Mouse (Mus musculus): ENCODE data around the gene Olfr1054. TPM values are rescaled to one million over a fixed set of nuclear protein-coding genes. Genes with fewer than 3 reads are reported as not detected.
"Not testable (repeated sequence)": the region's sequence is repeated elsewhere in the genome, so short reads cannot be mapped to it uniquely, and the experiment has no call there.

Olfr1054 gene
- polyA plus RNA-seq (2015; fragmentation: Nextera tagmentation; extraction: Ambion mirVana), result not detected in 2 replicates

GRCm38 (mm10) chr2:86335333-86335732, at the start of gene Olfr1054:
Gene Olfr1054, minus strand, starts transcription at chr2:86335433.
- WGBS, result 91% methylated on average over 3 of the region's 3 CpGs
- Histone ChIP-seq H3K36me3 (ENCODE audit: control insufficient read depth, insufficient read depth) (no peaks in the 10 kb centered on the region), H3K9ac (replicated peaks; ENCODE audit: low read depth, low read length) (no peak within 1 kb of the TSS)

GRCm38 (mm10) chr2:86378293-86378692, 43.1 kb upstream of the Olfr1054 start, which contains the start of gene Olfr1057:
Gene Olfr1057, minus strand, starts transcription at chr2:86378393.
- Histone ChIP-seq H3K27me3 (replicated peaks; ENCODE audit: control insufficient read depth, insufficient read depth, low read length) (no peaks in the 10 kb centered on the region), H3K4me3 (replicated peaks; ENCODE audit: low read length) (no peak within 1 kb of the TSS), H3K9ac (replicated peaks; ENCODE audit: low read depth, low read length) (no peak within 1 kb of the TSS), H3K27ac (ENCODE audit: low read length) (no peak within 1 kb of the TSS), H3K9me3 (ENCODE audit: control insufficient read depth, low read length) (no peaks in the 10 kb centered on the region), H3K36me3 (ENCODE audit: control insufficient read depth, insufficient read depth) (no peaks in the 10 kb centered on the region), H3K4me1 (replicated peaks; ENCODE audit: control insufficient read depth, insufficient read depth, low read length) (no peaks in the 10 kb centered on the region), H3K4me2 (ENCODE audit: low read length) (no peak within 1 kb of the TSS)
- ATAC-seq, result no peak

More at GRCm38 (mm10) chr2:86335333-86335732, at the start of gene Olfr1054:
- no peaks in the 10 kb centered on the region for H3K9me3 ChIP-seq (ENCODE audit: control insufficient read depth, low read length)
- H3K4me1 ChIP-seq (replicated peaks; ENCODE audit: control insufficient read depth, insufficient read depth, low read length), result no peaks in the 10 kb centered on the region
- H3K4me3 ChIP-seq (replicated peaks; ENCODE audit: low read length), result no peak within 1 kb of the TSS
- H3K27ac ChIP-seq (ENCODE audit: low read length), result no peak within 1 kb of the TSS
- no peaks in the 10 kb centered on the region for H3K27me3 ChIP-seq (replicated peaks; ENCODE audit: control insufficient read depth, insufficient read depth, low read length)
- ATAC-seq, result no peak
- H3K4me2 ChIP-seq (ENCODE audit: low read length), result no peak within 1 kb of the TSS

GRCm38 (mm10) chr2:86366342-86366741, 31.1 kb upstream of the Olfr1054 start:
- not testable (repeated sequence) for H3K9me3 ChIP-seq (ENCODE audit: control insufficient read depth, low read length); H3K4me1 ChIP-seq (replicated peaks; ENCODE audit: control insufficient read depth, insufficient read depth, low read length); H3K27ac ChIP-seq (ENCODE audit: low read length); H3K36me3 ChIP-seq (ENCODE audit: control insufficient read depth, insufficient read depth); H3K9ac ChIP-seq (replicated peaks; ENCODE audit: low read depth, low read length); H3K4me3 ChIP-seq (replicated peaks; ENCODE audit: low read length); H3K4me2 ChIP-seq (ENCODE audit: low read length); ATAC-seq; H3K27me3 ChIP-seq (replicated peaks; ENCODE audit: control insufficient read depth, insufficient read depth, low read length)
- WGBS, result 60% methylated on average over 1 of the region's 6 CpGs

GRCm38 (mm10) chr2:86362369-86362768, 27.1 kb upstream of the Olfr1054 start, which contains the start of gene Olfr1056:
Gene Olfr1056, minus strand, starts transcription at chr2:86362469.
- no peaks in the 10 kb centered on the region for H3K9me3 ChIP-seq (ENCODE audit: control insufficient read depth, low read length)
- no peaks in the 10 kb centered on the region for H3K27me3 ChIP-seq (replicated peaks; ENCODE audit: control insufficient read depth, insufficient read depth, low read length)
- H3K4me1 ChIP-seq (replicated peaks; ENCODE audit: control insufficient read depth, insufficient read depth, low read length), result no peaks in the 10 kb centered on the region
- no peak within 1 kb of the TSS for H3K4me3 ChIP-seq (replicated peaks; ENCODE audit: low read length)
- H3K9ac ChIP-seq (replicated peaks; ENCODE audit: low read depth, low read length), result no peak within 1 kb of the TSS
- H3K27ac ChIP-seq (ENCODE audit: low read length), result no peak within 1 kb of the TSS
- ATAC-seq, result no peak
- no peak within 1 kb of the TSS for H3K4me2 ChIP-seq (ENCODE audit: low read length)
- H3K36me3 ChIP-seq (ENCODE audit: control insufficient read depth, insufficient read depth), result no peaks in the 10 kb centered on the region

- not testable (repeated sequence) for H3K27ac ChIP-seq (ENCODE audit: low read length); H3K9me3 ChIP-seq (ENCODE audit: control insufficient read depth, low read length); H3K27me3 ChIP-seq (replicated peaks; ENCODE audit: control insufficient read depth, insufficient read depth, low read length); H3K4me1 ChIP-seq (replicated peaks; ENCODE audit: control insufficient read depth, insufficient read depth, low read length); H3K4me3 ChIP-seq (replicated peaks; ENCODE audit: low read length); H3K4me2 ChIP-seq (ENCODE audit: low read length); ATAC-seq; H3K9ac ChIP-seq (replicated peaks; ENCODE audit: low read depth, low read length); H3K36me3 ChIP-seq (ENCODE audit: control insufficient read depth, insufficient read depth)
- WGBS, result 78% methylated on average over 1 of the region's 1 CpGs
Observed at GRCm38 (mm10) chr2:86351751-86352150, 16.5 kb upstream of the Olfr1054 start.

GRCm38 (mm10) chr2:86350184-86350583, 15.0 kb upstream of the Olfr1054 start, which contains the start of gene Olfr1055:
Gene Olfr1055, minus strand, starts transcription at chr2:86350284.
- no peak for ATAC-seq
- Histone ChIP-seq H3K4me1 (replicated peaks; ENCODE audit: control insufficient read depth, insufficient read depth, low read length) (no peaks in the 10 kb centered on the region), H3K27ac (ENCODE audit: low read length) (no peak within 1 kb of the TSS), H3K4me2 (ENCODE audit: low read length) (no peak within 1 kb of the TSS), H3K4me3 (replicated peaks; ENCODE audit: low read length) (no peak within 1 kb of the TSS), H3K27me3 (replicated peaks; ENCODE audit: control insufficient read depth, insufficient read depth, low read length) (no peaks in the 10 kb centered on the region), H3K9me3 (ENCODE audit: control insufficient read depth, low read length) (no peaks in the 10 kb centered on the region), H3K9ac (replicated peaks; ENCODE audit: low read depth, low read length) (no peak within 1 kb of the TSS), H3K36me3 (ENCODE audit: control insufficient read depth, insufficient read depth) (no peaks in the 10 kb centered on the region)
- 96% methylated on average over 5 of the region's 5 CpGs for WGBS

GRCm38 (mm10) chr2:86315184-86315583, 20.0 kb downstream of the Olfr1054 start, which contains the start of gene Olfr1053:
Gene Olfr1053, minus strand, starts transcription at chr2:86315284.
- no peaks in the 10 kb centered on the region for H3K27me3 ChIP-seq (replicated peaks; ENCODE audit: control insufficient read depth, insufficient read depth, low read length)
- H3K4me2 ChIP-seq (ENCODE audit: low read length), result no peak within 1 kb of the TSS
- H3K9me3 ChIP-seq (ENCODE audit: control insufficient read depth, low read length), result no peaks in the 10 kb centered on the region
- no peak within 1 kb of the TSS for H3K9ac ChIP-seq (replicated peaks; ENCODE audit: low read depth, low read length)
- no peaks in the 10 kb centered on the region for H3K4me1 ChIP-seq (replicated peaks; ENCODE audit: control insufficient read depth, insufficient read depth, low read length)
- ATAC-seq, result no peak
- H3K36me3 ChIP-seq (ENCODE audit: control insufficient read depth, insufficient read depth), result no peaks in the 10 kb centered on the region
- H3K27ac ChIP-seq (ENCODE audit: low read length), result no peak within 1 kb of the TSS
- 70% methylated on average over 3 of the region's 3 CpGs for WGBS
- no peak within 1 kb of the TSS for H3K4me3 ChIP-seq (replicated peaks; ENCODE audit: low read length)

- Histone ChIP-seq H3K9ac (replicated peaks; ENCODE audit: low read depth, low read length) (no peak within 1 kb of the TSS), H3K4me2 (ENCODE audit: low read length) (no peak within 1 kb of the TSS), H3K9me3 (ENCODE audit: control insufficient read depth, low read length) (no peaks in the 10 kb centered on the region), H3K27me3 (replicated peaks; ENCODE audit: control insufficient read depth, insufficient read depth, low read length) (no peaks in the 10 kb centered on the region), H3K4me3 (replicated peaks; ENCODE audit: low read length) (no peak within 1 kb of the TSS), H3K36me3 (ENCODE audit: control insufficient read depth, insufficient read depth) (no peaks in the 10 kb centered on the region), H3K27ac (ENCODE audit: low read length) (no peak within 1 kb of the TSS), H3K4me1 (replicated peaks; ENCODE audit: control insufficient read depth, insufficient read depth, low read length) (no peaks in the 10 kb centered on the region)
- no peak for ATAC-seq
Observed at GRCm38 (mm10) chr2:86292155-86292554, 43.1 kb downstream of the Olfr1054 start, which contains the start of gene Olfr1052. Gene Olfr1052, plus strand, starts transcription at chr2:86292455.
